Mouse (Mus musculus) lung, adult 2 months (tissue): ENCODE results near the gene Astn2. TPM values are rescaled to one million over a fixed set of nuclear protein-coding genes. Genes with fewer than 3 reads are reported as not detected.

Experiments
- DNase-seq: peaks from one replicate; pipeline ENCODE4 v3.0.0; 2022
- H3K4me1 ChIP-seq: fragments of 200-500 bp; 2 replicates; pipeline ENCODE4 v1.6.1; 2011; ENCODE audit warnings: low read length; ENCODE audit not compliant: control insufficient read depth, insufficient read depth
- H3K4me3 ChIP-seq: fragments of 200-500 bp; replicated peaks from 2 replicates; pipeline ENCODE3; 2011; ENCODE audit warnings: low read depth, mild to moderate bottlenecking, control low read depth, low read length; ENCODE audit errors: extremely low read depth
- CTCF ChIP-seq: fragments of 200-500 bp; IDR thresholded peaks from 2 replicates; pipeline ENCODE4 v1.5.1; 2011; ENCODE audit warnings: mild to moderate bottlenecking, low read length, control low read depth; ENCODE audit not compliant: insufficient read depth
- POLR2A ChIP-seq: fragments of 200-500 bp; IDR thresholded peaks from 2 replicates; pipeline ENCODE4 v1.6.1; 2011; ENCODE audit warnings: low read depth, mild to moderate bottlenecking, control low read depth, low read length, borderline replicate concordance; ENCODE audit errors: extremely low read depth
- WGBS: fragments of 180-500 bp; shearing (Covaris S2); methylation state at CpG from one replicate; pipeline ENCODE4 v1.1.7; 2018; 5-methylcytosine and 5-hydroxymethylcytosine counted together
- polyA plus RNA-seq: library from polyadenylated mRNA; depleted of rRNA; stranded (reverse); fragments of >200 nt; gene quantifications from 2 replicates; pipeline ENCODE4 v1.2.3, GENCODE M21; 2012

The Astn2 gene
- polyA plus RNA-seq, 1 experiment: 10.7 TPM

- H3K4me3 ChIP-seq: no peak overlapping the region
- no peaks in the 10 kb centered on the region for H3K4me1 ChIP-seq
- WGBS: 76% methylated on average over 4 of the region's 4 CpGs
- TF ChIP-seq POLR2A (no peak), CTCF (no peak)
- DNase-seq: no peak
Measured at GRCm38 (mm10) chr4:66254695-66255492, 149.5 kb downstream of the Astn2 start.

DNA sequence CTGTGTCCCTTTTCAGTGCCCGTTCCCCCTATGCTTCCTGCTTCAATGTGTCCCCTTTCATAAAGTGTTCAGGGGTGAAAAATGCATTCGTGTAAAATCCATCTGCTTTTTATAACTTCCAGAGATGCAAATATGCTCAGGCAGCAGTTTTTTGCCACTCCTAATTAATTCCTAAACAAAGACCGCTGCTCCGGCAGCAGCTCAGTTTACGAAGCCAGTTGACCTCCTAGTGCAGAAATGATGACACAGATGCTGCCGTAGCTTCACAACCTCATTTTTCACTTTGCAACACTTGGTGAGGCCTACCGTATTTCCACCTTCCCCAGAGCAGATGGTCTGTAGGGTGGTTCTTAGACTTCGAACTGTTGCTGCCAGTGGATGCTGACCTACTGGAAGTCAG lies 155.9 kb downstream of the Astn2 start:
- DNase-seq: no peak
- WGBS: 64% methylated on average over 8 of the region's 8 CpGs
- Histone ChIP-seq H3K4me3 (no peak overlapping the region), H3K4me1 (no peaks in the 10 kb centered on the region)
- TF ChIP-seq POLR2A (no peak), CTCF (no peak)

DNA sequence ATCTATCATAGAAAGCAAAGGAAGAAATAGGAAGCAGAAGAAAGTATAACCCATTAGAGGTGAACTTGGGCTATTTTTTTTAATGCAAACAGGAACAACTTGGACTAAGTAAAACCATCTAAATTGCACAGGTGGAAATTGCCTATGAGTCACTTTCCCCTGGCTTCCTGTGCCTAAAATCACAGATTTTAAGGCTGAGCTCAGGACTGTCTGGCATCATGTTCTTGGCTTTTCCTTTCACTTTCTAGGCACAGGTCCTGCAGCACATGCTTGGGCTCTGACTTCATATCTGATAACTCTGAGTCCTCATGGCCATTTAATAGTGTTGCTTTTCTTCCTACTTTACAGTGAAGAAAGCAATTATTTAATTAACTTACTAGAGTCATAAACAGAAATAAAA lies 161.7 kb downstream of the Astn2 start:
- no peaks in the 10 kb centered on the region for H3K4me1 ChIP-seq
- DNase-seq: no peak
- TF ChIP-seq CTCF: no peak

DNA sequence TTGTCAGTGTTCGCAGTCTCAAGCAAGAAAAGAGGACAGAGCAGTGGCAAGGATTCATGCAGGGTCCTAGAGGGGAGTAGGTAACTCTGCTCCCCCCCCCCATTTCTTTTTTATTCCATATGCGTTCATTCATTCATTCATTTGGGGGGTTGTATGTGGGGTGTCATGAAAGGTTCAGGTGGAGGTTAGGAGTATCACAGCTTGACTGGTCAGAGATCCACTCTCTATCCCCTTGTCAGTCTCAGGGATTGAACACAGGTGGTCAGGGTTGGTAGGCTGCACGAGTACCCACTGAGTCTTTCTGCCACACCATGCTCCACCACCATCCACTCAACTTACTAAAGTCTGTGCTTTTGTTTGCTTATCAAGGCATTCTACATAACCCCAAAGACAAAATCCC lies 171.6 kb downstream of the Astn2 start:
- WGBS: 79% methylated on average over 3 of the region's 3 CpGs
- TF ChIP-seq POLR2A (no peak), CTCF (no peak)
- H3K4me1 ChIP-seq: no peaks in the 10 kb centered on the region

More for the DNA sequence above, 161.7 kb downstream of the Astn2 start:
- H3K4me3 ChIP-seq: no peak overlapping the region

GRCm38 (mm10) chr4:66232350-66232749 lies 172.1 kb downstream of the Astn2 start:
- DNase-seq: no peak
- H3K4me1 ChIP-seq: no peaks in the 10 kb centered on the region
- WGBS: 61% methylated on average over 2 of the region's 2 CpGs
- H3K4me3 ChIP-seq: no peak overlapping the region
- TF ChIP-seq CTCF (no peak), POLR2A (no peak)

More for the DNA sequence above, 171.6 kb downstream of the Astn2 start:
- no peak overlapping the region for H3K4me3 ChIP-seq
- DNase-seq: no peak

DNA sequence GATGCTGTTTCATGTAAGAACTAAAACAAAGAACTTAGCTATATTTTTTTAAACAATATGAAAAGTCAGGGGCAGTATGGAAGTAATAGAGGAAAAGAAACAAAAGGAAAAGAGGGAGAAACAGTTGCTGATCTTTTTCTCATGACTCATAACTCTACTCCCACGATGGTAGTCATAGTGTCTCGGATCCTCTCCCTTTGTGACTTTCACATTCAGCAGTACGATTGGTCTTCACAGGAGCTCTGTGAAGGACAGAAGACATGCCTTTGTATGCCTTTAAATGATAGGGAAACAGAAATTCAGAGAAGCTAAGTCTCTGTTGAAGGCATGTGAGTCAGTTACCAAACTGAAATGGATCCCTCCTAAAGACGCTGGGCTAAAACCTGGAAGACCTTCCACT lies 173.7 kb downstream of the Astn2 start:
- WGBS: 70% methylated on average over 4 of the region's 4 CpGs
- Histone ChIP-seq H3K4me1 (no peaks in the 10 kb centered on the region), H3K4me3 (no peak overlapping the region)
- no peak for DNase-seq
- TF ChIP-seq POLR2A: no peak
- no peak for TF ChIP-seq CTCF

- DNase-seq: no peak
- TF ChIP-seq POLR2A: no peak
- no peak for TF ChIP-seq CTCF
- Histone ChIP-seq H3K4me1 (no peaks in the 10 kb centered on the region), H3K4me3 (no peak overlapping the region)
- WGBS: 82% methylated on average over 9 of the region's 9 CpGs
Measured at GRCm38 (mm10) chr4:66222602-66223317, 181.7 kb downstream of the Astn2 start.

DNA sequence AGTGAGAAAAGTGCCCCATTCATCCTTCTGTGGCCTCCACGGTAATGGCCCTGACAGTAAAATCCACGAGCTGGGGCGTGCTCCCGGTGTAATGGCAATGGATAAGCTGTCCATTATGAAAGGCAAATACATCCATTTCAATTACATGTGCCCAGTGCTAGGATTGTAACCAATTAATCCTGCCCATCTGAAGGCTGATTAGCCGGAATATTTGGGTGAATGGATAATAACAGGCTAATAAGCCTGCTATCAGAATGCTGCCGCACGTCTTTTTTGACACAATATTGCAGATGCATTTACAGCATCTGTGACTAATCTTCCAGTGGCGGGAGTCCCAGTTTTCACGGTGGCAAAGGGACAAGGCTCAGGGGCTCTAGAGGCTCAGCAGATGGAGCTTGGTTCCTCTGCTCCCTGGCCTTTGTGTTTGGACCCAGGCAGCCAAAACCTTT lies 189.2 kb downstream of the Astn2 start:
- TF ChIP-seq POLR2A (no peak), CTCF (no peak)
- 70% methylated on average over 9 of the region's 9 CpGs for WGBS
- DNase-seq: no peak

GRCm38 (mm10) chr4:66189636-66190035 lies 214.8 kb downstream of the Astn2 start:
- TF ChIP-seq CTCF (no peak), POLR2A (no peak)
- Histone ChIP-seq H3K4me3 (no peak overlapping the region), H3K4me1 (no peaks in the 10 kb centered on the region)
- 88% methylated on average over 8 of the region's 8 CpGs for WGBS
- no peak for DNase-seq

More for the DNA sequence above, 189.2 kb downstream of the Astn2 start:
- H3K4me1 ChIP-seq: no peaks in the 10 kb centered on the region
- no peak overlapping the region for H3K4me3 ChIP-seq
